Mouse (Mus musculus): ENCODE data around the gene Lamb3. TPM values are rescaled to one million over a fixed set of nuclear protein-coding genes. Genes with fewer than 3 reads are reported as not detected.

The Lamb3 gene
- total RNA-seq, 2 experiments from 2014 or later: 8.5 to 13.5 TPM

- peak; percentile 83 to 95 for DNase-seq
Measured at GRCm38 (mm10) chr1:193386136-193386535, 178.6 kb downstream of the Lamb3 start.

- no peak for DNase-seq
Measured at GRCm38 (mm10) chr1:193387241-193387640, 179.7 kb downstream of the Lamb3 start.

- no peak for DNase-seq
Measured at GRCm38 (mm10) chr1:193389505-193389904, 182.0 kb downstream of the Lamb3 start.

GRCm38 (mm10) chr1:193390004-193390403, 182.5 kb downstream of the Lamb3 start:
- no peak for DNase-seq

- no peak for DNase-seq
Measured at GRCm38 (mm10) chr1:193392266-193392665, 184.8 kb downstream of the Lamb3 start.

Other genes with a start within 250 kb of the Lamb3 start
- under 1 TPM; 0.15 to 0.36 TPM for gene Syt14, start 171.9 kb upstream of the Lamb3 start, total RNA-seq (2021)
- 10 to 100 TPM; 10.1 to 12.4 TPM for gene Diexf, start 77.4 kb upstream of the Lamb3 start, total RNA-seq (2021)
- 1 to 10 TPM; 1.1 to 2.5 TPM for gene Irf6, start 54.6 kb upstream of the Lamb3 start, total RNA-seq (2021)
- 1 to 10 TPM; 4.1 to 5.1 TPM for gene A130010J15Rik, start 39.7 kb upstream of the Lamb3 start, total RNA-seq (2021)
- 1 to 10 TPM; 1.3 to 4.7 TPM for gene Traf3ip3, start 6.0 kb upstream of the Lamb3 start, total RNA-seq (2021)
- 10 to 100 TPM; 15.1 to 19.6 TPM for gene Hsd11b1, start 56.4 kb downstream of the Lamb3 start, total RNA-seq (2021)
- gene G0s2, start 65.5 kb downstream of the Lamb3 start, total RNA-seq (2021): 10 to 100 TPM; 43.4 to 49.3 TPM
- under 1 TPM; 0.15 to 0.22 TPM for gene Camk1g, start 162.6 kb downstream of the Lamb3 start, total RNA-seq (2021)